Mouse (Mus musculus) embryonic facial prominence, embryonic 15.5 days (tissue): ENCODE measurements around the gene Zdhhc23. TPM values are rescaled to one million over a fixed set of nuclear protein-coding genes. Genes with fewer than 3 reads are reported as not detected.

Experiments
- ATAC-seq: fragments of 200-750 bp; cut with Nextera tagmentation; 2 replicates; pipeline ENCODE4 v1.8.0; 2017; ENCODE audit warnings: low read depth, moderate TSS enrichment; ENCODE audit not compliant: insufficient number of reproducible peaks, low FRiP score, low TSS enrichment
- H3K27ac ChIP-seq: fragments of 300-500 bp; sonication (generic); replicated peaks from 2 replicates; pipeline ENCODE4 v1.5.1; 2015; ENCODE audit warnings: mild to moderate bottlenecking, inconsistent platforms
- H3K27me3 ChIP-seq: fragments of 300-500 bp; sonication (generic); 2 replicates; pipeline ENCODE4 v1.6.1; 2015; ENCODE audit warnings: inconsistent platforms
- H3K36me3 ChIP-seq: fragments of 300-500 bp; sonication (generic); 2 replicates; pipeline ENCODE4 v1.6.1; 2015; ENCODE audit warnings: mild to moderate bottlenecking, inconsistent platforms
- H3K4me1 ChIP-seq: fragments of 300-500 bp; sonication (generic); 2 replicates; pipeline ENCODE4 v1.6.1; 2015; ENCODE audit warnings: inconsistent platforms
- H3K4me2 ChIP-seq: fragments of 300-500 bp; sonication (generic); replicated peaks from 2 replicates; pipeline ENCODE4 v1.6.1; 2015; ENCODE audit warnings: mild to moderate bottlenecking, inconsistent platforms
- H3K4me3 ChIP-seq: fragments of 300-500 bp; sonication (generic); replicated peaks from 2 replicates; pipeline ENCODE4 v1.5.1; 2015; ENCODE audit warnings: mild to moderate bottlenecking, inconsistent platforms
- H3K9ac ChIP-seq: fragments of 300-500 bp; sonication (generic); 2 replicates; pipeline ENCODE4 v1.6.1; 2015; ENCODE audit warnings: inconsistent platforms
- H3K9me3 ChIP-seq: fragments of 300-500 bp; sonication (generic); replicated peaks from 2 replicates; pipeline ENCODE4 v1.6.1; 2016; ENCODE audit warnings: inconsistent platforms
- WGBS: fragments of 180-500 bp; shearing (Covaris S2); methylation state at CpG from one replicate; pipeline ENCODE4 v1.1.7; 2015; 5-methylcytosine and 5-hydroxymethylcytosine counted together
- polyA plus RNA-seq: library from polyadenylated mRNA; unstranded; fragments of >200 nt; fragmentation: Nextera tagmentation; extraction: Ambion mirVana; gene quantifications from 2 replicates; pipeline ENCODE4 v1.2.1, GENCODE M21; 2015

The Zdhhc23 gene
- polyA plus RNA-seq, 1 experiment from 2014 or later: 1.3 TPM

- no peak for ATAC-seq
- whole genome bisulfite sequencing: 81% methylated on average over 6 of the region's 6 CpGs
- no peak overlapping the region for H3K4me2 ChIP-seq
- H3K36me3 ChIP-seq: no peaks in the 10 kb centered on the region
- no peak overlapping the region for H3K9ac ChIP-seq
- H3K27ac ChIP-seq: no peak overlapping the region
- no peaks in the 10 kb centered on the region for H3K27me3 ChIP-seq
- no peak overlapping the region for H3K4me3 ChIP-seq
- no peaks in the 10 kb centered on the region for H3K9me3 ChIP-seq
- no peaks in the 10 kb centered on the region for H3K4me1 ChIP-seq
These were observed 46.5 kb downstream of the Zdhhc23 start for GRCm38 (mm10) chr16:43933041-43933440.

- ATAC-seq: no peak
- Histone ChIP-seq H3K36me3 (no peaks in the 10 kb centered on the region), H3K27me3 (no peaks in the 10 kb centered on the region), H3K9ac (no peak overlapping the region), H3K4me1 (no peaks in the 10 kb centered on the region), H3K4me3 (no peak overlapping the region), H3K27ac (no peak overlapping the region), H3K9me3 (no peaks in the 10 kb centered on the region), H3K4me2 (no peak overlapping the region)
- 80% methylated on average over 7 of the region's 7 CpGs for WGBS
These were observed 47.3 kb downstream of the Zdhhc23 start for GRCm38 (mm10) chr16:43932319-43932718.

- ATAC-seq: no peak
- H3K36me3 ChIP-seq: no peaks in the 10 kb centered on the region
- H3K9ac ChIP-seq: no peak overlapping the region
- H3K27me3 ChIP-seq: no peaks in the 10 kb centered on the region
- no peak overlapping the region for H3K4me3 ChIP-seq
- H3K27ac ChIP-seq: no peak overlapping the region
- H3K9me3 ChIP-seq: no peaks in the 10 kb centered on the region
- no peaks in the 10 kb centered on the region for H3K4me1 ChIP-seq
- no peak overlapping the region for H3K4me2 ChIP-seq
- WGBS: 81% methylated on average over 3 of the region's 3 CpGs
These were observed 48.1 kb downstream of the Zdhhc23 start for GRCm38 (mm10) chr16:43931502-43931901.

- H3K9me3 ChIP-seq: no peaks in the 10 kb centered on the region
- H3K36me3 ChIP-seq: no peaks in the 10 kb centered on the region
- no peak overlapping the region for H3K27ac ChIP-seq
- no peaks in the 10 kb centered on the region for H3K4me1 ChIP-seq
- H3K9ac ChIP-seq: no peak overlapping the region
- no peaks in the 10 kb centered on the region for H3K27me3 ChIP-seq
- no peak overlapping the region for H3K4me3 ChIP-seq
- ATAC-seq: no peak
- H3K4me2 ChIP-seq: no peak overlapping the region
These were observed 49.0 kb downstream of the Zdhhc23 start for GRCm38 (mm10) chr16:43930577-43930976.

- H3K9ac ChIP-seq: no peak within 1 kb of the TSS
- no peaks in the 10 kb centered on the region for H3K27me3 ChIP-seq
- H3K9me3 ChIP-seq: no peaks in the 10 kb centered on the region
- no peaks in the 10 kb centered on the region for H3K36me3 ChIP-seq
- no peaks in the 10 kb centered on the region for H3K4me1 ChIP-seq
- ATAC-seq: no peak
- H3K4me2 ChIP-seq: no peak within 1 kb of the TSS
- no peak within 1 kb of the TSS for H3K4me3 ChIP-seq
- H3K27ac ChIP-seq: no peak within 1 kb of the TSS
- WGBS: 72% methylated on average over 6 of the region's 6 CpGs
These were observed 53.2 kb downstream of the Zdhhc23 start, which contains the start of gene Qtrt2 for GRCm38 (mm10) chr16:43926341-43926859. Qtrt2 (minus strand) TSS chr16:43926809.

- Histone ChIP-seq H3K9me3 (no peaks in the 10 kb centered on the region), H3K27ac (no peak overlapping the region), H3K4me3 (no peak overlapping the region), H3K4me2 (no peak overlapping the region), H3K36me3 (no peaks in the 10 kb centered on the region), H3K27me3 (no peaks in the 10 kb centered on the region), H3K4me1 (no peaks in the 10 kb centered on the region), H3K9ac (no peak overlapping the region)
- no peak for ATAC-seq
- WGBS: 89% methylated on average over 1 of the region's 1 CpGs
These were observed 53.7 kb downstream of the Zdhhc23 start for GRCm38 (mm10) chr16:43925846-43926245.

GRCm38 (mm10) chr16:43925001-43925558 lies 54.5 kb downstream of the Zdhhc23 start:
- no peak overlapping the region for H3K27ac ChIP-seq
- H3K4me3 ChIP-seq: no peak overlapping the region
- H3K9me3 ChIP-seq: no peaks in the 10 kb centered on the region
- H3K36me3 ChIP-seq: no peaks in the 10 kb centered on the region
- no peak for ATAC-seq
- no peaks in the 10 kb centered on the region for H3K4me1 ChIP-seq
- no peaks in the 10 kb centered on the region for H3K27me3 ChIP-seq
- no peak overlapping the region for H3K9ac ChIP-seq
- no peak overlapping the region for H3K4me2 ChIP-seq
- WGBS: 50% methylated on average over 6 of the region's 6 CpGs

GRCm38 (mm10) chr16:43922630-43923029 lies 57.0 kb downstream of the Zdhhc23 start:
- Histone ChIP-seq H3K9me3 (no peaks in the 10 kb centered on the region), H3K4me3 (no peak overlapping the region), H3K4me1 (no peaks in the 10 kb centered on the region), H3K27me3 (no peaks in the 10 kb centered on the region), H3K27ac (no peak overlapping the region), H3K36me3 (no peaks in the 10 kb centered on the region), H3K4me2 (no peak overlapping the region), H3K9ac (no peak overlapping the region)
- WGBS: 62% methylated on average over 3 of the region's 3 CpGs
- ATAC-seq: no peak

- Histone ChIP-seq H3K4me1 (no peaks in the 10 kb centered on the region), H3K36me3 (no peaks in the 10 kb centered on the region), H3K9me3 (no peaks in the 10 kb centered on the region), H3K9ac (no peak overlapping the region), H3K27me3 (no peaks in the 10 kb centered on the region), H3K4me2 (no peak overlapping the region), H3K4me3 (no peak overlapping the region), H3K27ac (no peak overlapping the region)
- no peak for ATAC-seq
- WGBS: 57% methylated on average over 2 of the region's 2 CpGs
These were observed 57.6 kb downstream of the Zdhhc23 start for GRCm38 (mm10) chr16:43922024-43922423.

GRCm38 (mm10) chr16:43918867-43919266 lies 60.7 kb downstream of the Zdhhc23 start:
- no peaks in the 10 kb centered on the region; the same call in 1 of the 2 replicates for H3K36me3 ChIP-seq
- no peak overlapping the region for H3K4me2 ChIP-seq
- no peak for ATAC-seq
- no peak overlapping the region for H3K4me3 ChIP-seq
- no peaks in the 10 kb centered on the region for H3K4me1 ChIP-seq
- H3K27ac ChIP-seq: no peak overlapping the region
- H3K9ac ChIP-seq: no peak overlapping the region
- no peaks in the 10 kb centered on the region for H3K27me3 ChIP-seq
- WGBS: 92% methylated on average over 3 of the region's 3 CpGs
- no peaks in the 10 kb centered on the region for H3K9me3 ChIP-seq
